Mouse (Mus musculus) intestine, postnatal 0 days (tissue): ENCODE results near the gene Prim1. TPM values are rescaled to one million over a fixed set of nuclear protein-coding genes. Genes with fewer than 3 reads are reported as not detected.
A peak's percentile ranks its signal among the peaks of the same experiment; 100 is the strongest.
"Not testable (repeated sequence)": the region's sequence is repeated elsewhere in the genome, so short reads cannot be mapped to it uniquely, and the experiment has no call there.

ENCODE experiments used
- ATAC-seq: fragments of 200-750 bp; cut with Nextera tagmentation; 2 replicates; pipeline ENCODE4 v1.8.0; 2017; ENCODE audit warnings: mild to moderate bottlenecking, moderate TSS enrichment, moderate library complexity
- H3K27ac ChIP-seq: fragments of 300-500 bp; sonication (generic); 2 replicates; pipeline ENCODE4 v1.5.1; 2014; ENCODE audit warnings: mild to moderate bottlenecking, low read depth, low read length, moderate library complexity
- H3K27me3 ChIP-seq: fragments of 300-500 bp; sonication (generic); replicated peaks from 2 replicates; pipeline ENCODE4 v1.6.1; 2014; ENCODE audit warnings: low read length, mixed read lengths; ENCODE audit not compliant: control insufficient read depth, insufficient read depth
- H3K36me3 ChIP-seq: fragments of 300-500 bp; sonication (generic); 2 replicates; pipeline ENCODE4 v1.6.1; 2014; ENCODE audit warnings: mild to moderate bottlenecking, moderate library complexity; ENCODE audit not compliant: control insufficient read depth, insufficient read depth
- H3K4me1 ChIP-seq: fragments of 300-500 bp; sonication (generic); replicated peaks from 2 replicates; pipeline ENCODE4 v1.6.1; 2014; ENCODE audit warnings: antibody characterized with exemption, low read length, mixed read lengths; ENCODE audit not compliant: control insufficient read depth, insufficient read depth
- H3K4me2 ChIP-seq: fragments of 300-500 bp; sonication (generic); replicated peaks from 2 replicates; pipeline ENCODE4 v1.6.1; 2014; ENCODE audit warnings: low read depth, mild to moderate bottlenecking, moderate library complexity
- H3K4me3 ChIP-seq: fragments of 300-500 bp; sonication (generic); 2 replicates; pipeline ENCODE4 v1.5.1; 2014; ENCODE audit warnings: low read depth, low read length
- H3K9ac ChIP-seq: fragments of 300-500 bp; sonication (generic); 2 replicates; pipeline ENCODE4 v1.6.1; 2014; ENCODE audit warnings: mild to moderate bottlenecking, low read depth, low read length
- H3K9me3 ChIP-seq: fragments of 300-500 bp; sonication (generic); 2 replicates; pipeline ENCODE4 v1.6.1; 2016; ENCODE audit warnings: mixed run types; ENCODE audit not compliant: control insufficient read depth
- CTCF ChIP-seq: sonication (generic); IDR thresholded peaks from 2 replicates; pipeline ENCODE4 v1.5.1; 2016; ENCODE audit warnings: low read depth, mild to moderate bottlenecking, control low read depth, antibody characterized with exemption, moderate library complexity
- WGBS: fragments of 180-500 bp; shearing (Covaris S2); extraction: QIAGEN DNeasy Blood & Tissue Kit; methylation state at CpG from one replicate; pipeline ENCODE4 v1.1.7; 2014; 5-methylcytosine and 5-hydroxymethylcytosine counted together
- polyA plus RNA-seq: library from polyadenylated mRNA; unstranded; fragments of >200 nt; fragmentation: Nextera tagmentation; extraction: Ambion mirVana; gene quantifications from 2 replicates; pipeline ENCODE4 v1.2.1, GENCODE M21; 2015

Gene Prim1
- polyA plus RNA-seq, 1 experiment from 2014 or later, result 18.7 TPM

DNA sequence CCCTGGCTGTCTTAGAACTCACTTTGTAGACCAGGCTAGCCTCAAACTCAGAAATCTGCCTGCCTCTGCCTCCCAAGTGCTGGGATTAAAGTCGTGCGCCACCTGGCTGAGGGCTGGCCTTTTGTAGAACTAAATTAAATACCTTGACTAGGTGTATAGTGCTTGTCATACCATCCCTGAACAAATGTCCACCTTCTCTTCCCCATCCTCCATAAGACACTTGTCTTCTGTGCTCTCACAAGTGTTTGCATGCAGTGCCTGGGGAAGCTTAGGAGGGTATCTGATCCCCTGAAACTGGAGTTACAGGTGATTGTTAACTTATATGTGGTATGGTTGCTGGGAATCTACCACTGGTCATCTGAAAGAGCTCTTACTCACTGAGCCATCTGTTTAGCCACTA, 35.4 kb downstream of the Prim1 start:
- no peaks in the 10 kb centered on the region for H3K9me3 ChIP-seq
- H3K36me3 ChIP-seq, result peaks cover 53% of the 10 kb centered on the region
- no peaks in the 10 kb centered on the region for H3K27me3 ChIP-seq
- H3K27ac ChIP-seq, result no peak overlapping the region
- no peak overlapping the region for H3K9ac ChIP-seq
- no peak overlapping the region for H3K4me2 ChIP-seq
- no peaks in the 10 kb centered on the region for H3K4me1 ChIP-seq
- H3K4me3 ChIP-seq, result no peak overlapping the region
- no peak for TF ChIP-seq CTCF
- no peak for ATAC-seq
- WGBS, result 89% methylated on average over 2 of the region's 2 CpGs

DNA sequence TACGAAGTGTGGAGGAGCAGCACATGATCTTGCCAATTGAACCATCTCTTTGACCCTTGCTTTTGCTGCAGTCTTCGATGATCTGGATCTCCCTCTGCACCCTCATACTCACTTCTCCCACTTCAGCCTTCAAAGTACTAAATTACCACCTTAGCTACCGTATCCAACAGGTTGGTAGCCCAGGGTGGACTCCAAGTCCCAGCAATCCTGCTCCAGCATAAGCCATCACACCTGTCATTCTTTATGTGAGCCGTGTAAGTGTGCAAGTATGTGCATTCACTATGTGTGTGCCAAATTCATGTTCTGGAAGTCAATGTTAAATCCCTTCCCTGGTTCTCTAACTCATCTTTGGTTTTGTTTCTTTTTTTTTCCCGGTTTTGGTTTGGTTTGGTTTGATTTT, 36.6 kb downstream of the Prim1 start:
- H3K4me1 ChIP-seq, result no peaks in the 10 kb centered on the region
- no peak overlapping the region for H3K4me2 ChIP-seq
- no peak for ATAC-seq
- H3K9ac ChIP-seq, result no peak overlapping the region
- no peak for TF ChIP-seq CTCF
- no peak overlapping the region for H3K4me3 ChIP-seq
- no peaks in the 10 kb centered on the region for H3K9me3 ChIP-seq
- no peaks in the 10 kb centered on the region for H3K27me3 ChIP-seq
- no peak overlapping the region for H3K27ac ChIP-seq
- H3K36me3 ChIP-seq, result peaks cover 41% of the 10 kb centered on the region
- WGBS, result 93% methylated on average over 5 of the region's 5 CpGs

DNA sequence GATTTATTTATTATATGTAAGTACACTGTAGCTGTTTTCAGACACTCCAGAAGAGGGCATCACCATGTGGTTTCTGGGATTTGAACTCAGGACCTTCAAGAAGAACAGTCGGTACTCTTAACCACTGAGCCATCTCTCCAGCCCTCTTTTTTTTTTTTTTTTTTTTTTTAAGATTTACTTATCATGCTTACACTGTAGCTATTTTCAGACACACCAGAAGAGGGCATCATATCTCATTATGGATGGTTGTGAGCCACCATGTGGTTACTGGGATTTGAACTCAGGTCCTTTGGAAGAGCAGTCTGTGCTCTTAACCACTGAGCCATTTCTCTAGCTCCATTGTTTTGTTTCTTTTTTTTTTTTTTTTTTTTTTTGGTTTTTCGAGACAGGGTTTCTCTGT, 37.2 kb downstream of the Prim1 start:
- WGBS, result 96% methylated on average over 1 of the region's 2 CpGs
- not testable (repeated sequence) for H3K9me3 ChIP-seq

DNA sequence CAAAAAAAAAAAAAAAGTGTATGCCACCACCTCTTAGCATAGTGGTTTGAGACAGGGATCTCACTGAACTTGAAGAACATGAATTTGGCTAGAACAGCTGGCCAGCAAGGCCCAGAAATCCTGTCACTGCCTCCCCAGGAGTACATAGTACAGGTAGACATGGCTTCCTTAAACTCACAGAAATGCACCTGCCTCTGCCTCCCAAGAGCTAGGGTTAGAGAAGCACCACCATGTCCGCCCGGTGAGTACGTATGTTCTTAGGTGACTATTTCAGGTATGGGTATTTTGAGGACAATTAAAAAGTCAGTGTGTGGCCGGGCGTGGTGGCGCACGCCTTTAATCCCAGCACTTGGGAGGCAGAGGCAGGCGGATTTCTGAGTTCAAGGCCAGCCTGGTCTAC, 38.0 kb downstream of the Prim1 start:
- H3K4me1 ChIP-seq, result no peaks in the 10 kb centered on the region
- no peaks in the 10 kb centered on the region for H3K27me3 ChIP-seq
- no peak overlapping the region for H3K4me3 ChIP-seq
- H3K36me3 ChIP-seq, result peaks cover 30% of the 10 kb centered on the region
- H3K9ac ChIP-seq, result no peak overlapping the region
- H3K9me3 ChIP-seq, result no peaks in the 10 kb centered on the region
- H3K4me2 ChIP-seq, result no peak overlapping the region
- H3K27ac ChIP-seq, result no peak overlapping the region
- ATAC-seq, result no peak
- TF ChIP-seq CTCF, result no peak
- 96% methylated on average over 8 of the region's 8 CpGs for WGBS

More for the DNA sequence above, 37.2 kb downstream of the Prim1 start:
- H3K27me3 ChIP-seq, H3K9ac ChIP-seq, H3K4me1 ChIP-seq, H3K4me2 ChIP-seq, H3K4me3 ChIP-seq, ATAC-seq, H3K27ac ChIP-seq: not testable (repeated sequence)
- peaks cover 36% of the 10 kb centered on the region for H3K36me3 ChIP-seq

DNA sequence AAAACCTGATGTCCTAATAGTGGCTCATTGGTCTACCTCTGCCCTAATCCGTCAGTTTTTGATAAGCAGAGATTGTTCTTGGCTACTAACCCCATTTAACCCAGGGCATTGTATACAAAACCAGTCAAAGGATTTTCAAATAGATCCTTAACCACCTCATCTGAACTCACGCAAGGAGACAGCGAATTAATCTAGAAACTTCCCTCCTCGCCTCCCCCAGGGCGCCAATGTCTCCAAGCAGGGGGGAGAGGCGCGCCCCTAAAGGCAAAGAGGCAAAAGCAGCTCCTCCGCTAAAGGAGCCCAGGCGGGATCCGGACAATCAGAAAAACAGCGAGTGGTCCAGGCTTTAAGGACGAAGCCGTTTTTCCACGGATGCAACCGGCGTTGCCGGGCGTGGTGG, 43.2 kb downstream of the Prim1 start:
- Histone ChIP-seq H3K4me2 (peak overlapping the region; percentile 78), H3K4me1 (0 out of 2 replicates have a peak, but pooled peaks cover 3% of the 10 kb centered on the region), H3K27me3 (no peaks in the 10 kb centered on the region), H3K27ac (peak overlapping the region; percentile 97), H3K9me3 (no peaks in the 10 kb centered on the region), H3K4me3 (peak overlapping the region; percentile 71), H3K9ac (peak overlapping the region; percentile 92), H3K36me3 (0 out of 2 replicates have a peak, but pooled peaks cover 3% of the 10 kb centered on the region)
- TF ChIP-seq CTCF, result peak; percentile 29; the same call in 1 of the 2 replicates
- under 1% methylated on average over 18 of the region's 18 CpGs for WGBS
- ATAC-seq, result no peak; the same call in 1 of the 2 replicates

DNA sequence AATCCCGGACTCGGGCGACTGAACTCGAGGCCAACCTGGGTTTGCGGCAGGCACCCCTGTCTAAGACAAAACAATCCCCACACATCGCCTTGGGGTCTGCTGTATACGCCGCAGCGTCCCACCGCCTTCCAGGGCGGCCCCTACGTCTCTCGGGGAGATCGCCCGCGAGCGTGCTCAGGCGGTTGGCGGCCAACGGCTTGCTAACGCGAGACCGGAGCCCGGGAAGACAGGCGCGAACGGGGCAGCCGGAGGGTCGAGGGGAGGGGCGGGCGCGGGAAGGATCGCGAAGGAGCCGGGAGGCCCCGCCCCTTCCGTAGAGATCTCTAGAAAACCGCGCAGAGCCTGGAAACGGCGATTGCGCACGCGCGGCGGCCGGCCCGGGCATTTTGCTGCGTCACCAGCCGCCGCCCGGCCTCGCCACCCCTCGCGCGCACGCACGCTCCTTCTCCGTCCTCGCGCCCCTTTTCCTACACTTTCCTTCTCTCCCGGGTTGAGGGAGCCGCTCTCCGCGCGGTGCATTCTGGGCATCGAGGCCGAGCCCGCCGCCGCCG, 43.7 kb downstream of the Prim1 start, which contains the start of gene Ptges3:
Gene Ptges3 (plus strand): TSS at position 354 of the 551 bp plus-strand sequence.
- no peaks in the 10 kb centered on the region for H3K9me3 ChIP-seq
- WGBS, result under 1% methylated on average over 52 of the region's 72 CpGs
- peak within 1 kb of the TSS; percentile 78 for H3K4me2 ChIP-seq
- H3K27ac ChIP-seq, result peak within 1 kb of the TSS; percentile 97
- no peak for TF ChIP-seq CTCF
- peak; percentile 91 for ATAC-seq
- H3K36me3 ChIP-seq, result 0 out of 2 replicates have a peak, but pooled peaks cover 3% of the 10 kb centered on the region
- no peaks in the 10 kb centered on the region for H3K27me3 ChIP-seq
- H3K4me1 ChIP-seq, result 0 out of 2 replicates have a peak, but pooled peaks cover 3% of the 10 kb centered on the region
- peak within 1 kb of the TSS; percentile 71 for H3K4me3 ChIP-seq
- H3K9ac ChIP-seq, result peak within 1 kb of the TSS; percentile 92
